Mouse (Mus musculus) embryonic facial prominence, embryonic 14.5 days (tissue): Measurements from ENCODE around the gene Plcb4. TPM values are rescaled to one million over a fixed set of nuclear protein-coding genes. Genes with fewer than 3 reads are reported as not detected.

ENCODE experiments used
- ATAC-seq: fragments of 200-750 bp; cut with Nextera tagmentation; 2 replicates; pipeline ENCODE4 v1.8.0; 2017; ENCODE audit warnings: low read depth, moderate number of reproducible peaks, moderate TSS enrichment
- DNase-seq: peaks from one replicate; pipeline ENCODE4 v3.0.0-alpha.2; 2015; ENCODE audit warnings: low spot score
- H3K27ac ChIP-seq: fragments of 300-500 bp; sonication (generic); replicated peaks from 2 replicates; pipeline ENCODE4 v1.5.1; 2014; ENCODE audit warnings: low read depth, mild to moderate bottlenecking, low read length, moderate library complexity
- H3K27me3 ChIP-seq: fragments of 300-500 bp; sonication (generic); replicated peaks from 2 replicates; pipeline ENCODE4 v1.6.1; 2014; ENCODE audit warnings: low read length; ENCODE audit not compliant: control insufficient read depth, insufficient read depth
- H3K36me3 ChIP-seq: fragments of 300-500 bp; sonication (generic); 2 replicates; pipeline ENCODE4 v1.6.1; 2014; ENCODE audit warnings: low read length, mixed read lengths; ENCODE audit not compliant: control insufficient read depth, insufficient read depth
- H3K4me1 ChIP-seq: fragments of 300-500 bp; sonication (generic); 2 replicates; pipeline ENCODE4 v1.6.1; 2014; ENCODE audit warnings: antibody characterized with exemption, low read length; ENCODE audit not compliant: control insufficient read depth, insufficient read depth
- H3K4me2 ChIP-seq: fragments of 300-500 bp; sonication (generic); 2 replicates; pipeline ENCODE4 v1.6.1; 2014; ENCODE audit warnings: low read depth, mild to moderate bottlenecking, low read length, moderate library complexity, mixed read lengths
- H3K4me3 ChIP-seq: fragments of 300-500 bp; sonication (generic); 2 replicates; pipeline ENCODE4 v1.5.1; 2014; ENCODE audit warnings: low read depth, mild to moderate bottlenecking, low read length
- H3K9ac ChIP-seq: fragments of 300-500 bp; sonication (generic); 2 replicates; pipeline ENCODE4 v1.6.1; 2014; ENCODE audit warnings: low read depth, mild to moderate bottlenecking, low read length, moderate library complexity, mixed read lengths
- H3K9me3 ChIP-seq: fragments of 300-500 bp; sonication (generic); 2 replicates; pipeline ENCODE4 v1.6.1; 2016; ENCODE audit warnings: low read length; ENCODE audit not compliant: control insufficient read depth
- WGBS: fragments of 180-500 bp; shearing (Covaris S2); extraction: QIAGEN DNeasy Blood & Tissue Kit; methylation state at CpG from one replicate; pipeline ENCODE4 v1.1.7; 2014; 5-methylcytosine and 5-hydroxymethylcytosine counted together
- polyA plus RNA-seq: library from polyadenylated mRNA; unstranded; fragments of >200 nt; fragmentation: Nextera tagmentation; extraction: Ambion mirVana; gene quantifications from 2 replicates; pipeline ENCODE4 v1.2.1, GENCODE M21; 2014

Gene Plcb4
- polyA plus RNA-seq, 1 experiment from 2014 or later = 20.8 TPM

GRCm38 (mm10) chr2:135677601-135678000 is 18.8 kb downstream of the Plcb4 start:
- H3K36me3 ChIP-seq = no peaks in the 10 kb centered on the region
- no peak overlapping the region for H3K4me2 ChIP-seq
- no peak overlapping the region for H3K27ac ChIP-seq
- H3K4me3 ChIP-seq = no peak overlapping the region
- no peaks in the 10 kb centered on the region for H3K4me1 ChIP-seq
- H3K27me3 ChIP-seq = no peaks in the 10 kb centered on the region
- WGBS = 50% methylated on average over 5 of the region's 5 CpGs
- no peak for ATAC-seq
- no peaks in the 10 kb centered on the region for H3K9me3 ChIP-seq
- H3K9ac ChIP-seq = no peak overlapping the region
- no peak for DNase-seq

- Histone ChIP-seq H3K36me3 (no peaks in the 10 kb centered on the region), H3K9me3 (no peaks in the 10 kb centered on the region), H3K27ac (no peak overlapping the region), H3K27me3 (no peaks in the 10 kb centered on the region), H3K4me3 (no peak overlapping the region), H3K9ac (no peak overlapping the region), H3K4me1 (no peaks in the 10 kb centered on the region), H3K4me2 (no peak overlapping the region)
- 80% methylated on average over 8 of the region's 8 CpGs for WGBS
- ATAC-seq (no peak), DNase-seq (no peak)
These were observed 21.2 kb downstream of the Plcb4 start for GRCm38 (mm10) chr2:135680001-135680400.

GRCm38 (mm10) chr2:135680406-135681134 is 21.8 kb downstream of the Plcb4 start:
- no peak for ATAC-seq
- no peak overlapping the region for H3K27ac ChIP-seq
- WGBS = 79% methylated on average over 5 of the region's 5 CpGs

GRCm38 (mm10) chr2:135683684-135684440 is 25.1 kb downstream of the Plcb4 start:
- 69% methylated on average over 10 of the region's 10 CpGs for WGBS
- Histone ChIP-seq H3K9me3 (no peaks in the 10 kb centered on the region), H3K4me1 (no peaks in the 10 kb centered on the region), H3K4me2 (no peak overlapping the region), H3K27me3 (no peaks in the 10 kb centered on the region), H3K9ac (no peak overlapping the region), H3K4me3 (no peak overlapping the region), H3K27ac (no peak overlapping the region), H3K36me3 (no peaks in the 10 kb centered on the region)
- ATAC-seq = no peak
- DNase-seq = no peak

More at GRCm38 (mm10) chr2:135680406-135681134, 21.8 kb downstream of the Plcb4 start:
- DNase-seq = no peak
- H3K36me3 ChIP-seq = no peaks in the 10 kb centered on the region
- no peak overlapping the region for H3K4me3 ChIP-seq
- no peak overlapping the region for H3K9ac ChIP-seq
- H3K4me1 ChIP-seq = no peaks in the 10 kb centered on the region
- no peaks in the 10 kb centered on the region for H3K27me3 ChIP-seq
- no peaks in the 10 kb centered on the region for H3K9me3 ChIP-seq
- no peak overlapping the region for H3K4me2 ChIP-seq

- no peaks in the 10 kb centered on the region for H3K9me3 ChIP-seq
- H3K36me3 ChIP-seq = no peaks in the 10 kb centered on the region
These were observed 27.9 kb downstream of the Plcb4 start for GRCm38 (mm10) chr2:135686692-135687091.

GRCm38 (mm10) chr2:135687585-135687984 is 28.8 kb downstream of the Plcb4 start:
- 88% methylated on average over 5 of the region's 5 CpGs for WGBS
- Histone ChIP-seq H3K9ac (no peak overlapping the region), H3K27ac (no peak overlapping the region), H3K4me1 (0 out of 2 replicates have a peak, but pooled peaks cover 1% of the 10 kb centered on the region), H3K4me3 (no peak overlapping the region), H3K27me3 (no peaks in the 10 kb centered on the region), H3K9me3 (no peaks in the 10 kb centered on the region), H3K36me3 (no peaks in the 10 kb centered on the region), H3K4me2 (no peak overlapping the region)
- ATAC-seq (no peak), DNase-seq (no peak)

More at GRCm38 (mm10) chr2:135686692-135687091, 27.9 kb downstream of the Plcb4 start:
- Histone ChIP-seq H3K4me1 (no peaks in the 10 kb centered on the region), H3K4me2 (no peak overlapping the region), H3K9ac (no peak overlapping the region), H3K4me3 (no peak overlapping the region), H3K27me3 (no peaks in the 10 kb centered on the region), H3K27ac (no peak overlapping the region)
- 87% methylated on average over 4 of the region's 4 CpGs for WGBS
- ATAC-seq = no peak
- no peak for DNase-seq

- Histone ChIP-seq H3K4me2 (no peak overlapping the region), H3K27ac (peak overlapping the region; percentile 1; the same call in 1 of the 2 replicates)
- peak; percentile 71 for DNase-seq
These were observed 34.0 kb downstream of the Plcb4 start for GRCm38 (mm10) chr2:135692568-135693488.

GRCm38 (mm10) chr2:135700686-135701413 is 42.0 kb downstream of the Plcb4 start:
- ATAC-seq (no peak), DNase-seq (no peak)
- Histone ChIP-seq H3K9ac (no peak overlapping the region), H3K27ac (no peak overlapping the region), H3K4me1 (no peaks in the 10 kb centered on the region), H3K9me3 (no peaks in the 10 kb centered on the region), H3K27me3 (no peaks in the 10 kb centered on the region), H3K36me3 (no peaks in the 10 kb centered on the region), H3K4me2 (no peak overlapping the region), H3K4me3 (no peak overlapping the region)
- WGBS = 89% methylated on average over 7 of the region's 7 CpGs

More at GRCm38 (mm10) chr2:135692568-135693488, 34.0 kb downstream of the Plcb4 start:
- peak; percentile 67 for ATAC-seq
- no peaks in the 10 kb centered on the region for H3K27me3 ChIP-seq
- H3K9me3 ChIP-seq = no peaks in the 10 kb centered on the region
- no peaks in the 10 kb centered on the region for H3K36me3 ChIP-seq
- peaks cover 7% of the 10 kb centered on the region; the same call in 1 of the 2 replicates for H3K4me1 ChIP-seq
- no peak overlapping the region for H3K4me3 ChIP-seq
- WGBS = 38% methylated on average over 12 of the region's 12 CpGs
- H3K9ac ChIP-seq = no peak overlapping the region
